Mouse (Mus musculus) kidney, adult 2 months (tissue): Measurements from ENCODE around the gene Ptprn2. TPM values are rescaled to one million over a fixed set of nuclear protein-coding genes. Genes with fewer than 3 reads are reported as not detected.
A peak's percentile ranks its signal among the peaks of the same experiment; 100 is the strongest.

ENCODE experiments used
- DNase-seq: peaks from one replicate; pipeline ENCODE4 v3.0.0; 2021
- H3K27ac ChIP-seq: fragments of 200-500 bp; 2 replicates; pipeline ENCODE4 v1.5.1; 2012; ENCODE audit warnings: low read depth, low read length, control low read depth, inconsistent platforms; ENCODE audit not compliant: insufficient read depth
- H3K27me3 ChIP-seq: fragments of 200-500 bp; replicated peaks from 2 replicates; pipeline ENCODE4 v1.6.1; 2012; ENCODE audit warnings: mild to moderate bottlenecking, moderate library complexity, low read length, inconsistent platforms; ENCODE audit not compliant: control insufficient read depth, insufficient read depth
- H3K36me3 ChIP-seq: fragments of 200-500 bp; 2 replicates; pipeline ENCODE4 v1.6.1; 2012; ENCODE audit warnings: mild to moderate bottlenecking, moderate library complexity, low read length, inconsistent platforms; ENCODE audit not compliant: control insufficient read depth, insufficient read depth
- H3K4me1 ChIP-seq: fragments of 200-500 bp; 2 replicates; pipeline ENCODE4 v1.6.1; 2011; ENCODE audit warnings: low read length; ENCODE audit not compliant: control insufficient read depth, insufficient read depth
- H3K4me3 ChIP-seq: fragments of 200-500 bp; 2 replicates; pipeline ENCODE4 v1.5.1; 2011; ENCODE audit warnings: mild to moderate bottlenecking, low read depth, low read length, control low read depth; ENCODE audit not compliant: insufficient read depth
- CTCF ChIP-seq: fragments of 200-500 bp; conservative IDR thresholded peaks from 2 replicates; pipeline ENCODE4 v1.5.1; 2011; ENCODE audit warnings: low read depth, mild to moderate bottlenecking, control low read depth, low read length, moderate library complexity, mixed read lengths; ENCODE audit not compliant: insufficient read depth, insufficient read length
- POLR2A ChIP-seq: fragments of 200-500 bp; IDR thresholded peaks from one replicate; pipeline ENCODE4 v1.6.1; 2011; ENCODE audit warnings: low read depth, low read length, control low read depth
- WGBS: fragments of 180-500 bp; shearing (Covaris S2); methylation state at CpG from one replicate; pipeline ENCODE4 v1.1.7; 2018; 5-methylcytosine and 5-hydroxymethylcytosine counted together
- polyA plus RNA-seq: library from polyadenylated mRNA; depleted of rRNA; stranded (reverse); fragments of >200 nt; gene quantifications from 2 replicates; pipeline ENCODE4 v1.2.3, GENCODE M21; 2012

Gene Ptprn2
- polyA plus RNA-seq, 1 experiment = 0.91 TPM

- TF ChIP-seq POLR2A (no peak), CTCF (no peak)
- DNase-seq = no peak
- H3K27me3 ChIP-seq = no peaks in the 10 kb centered on the region
- no peaks in the 10 kb centered on the region for H3K4me1 ChIP-seq
- no peaks in the 10 kb centered on the region for H3K36me3 ChIP-seq
- H3K4me3 ChIP-seq = no peak overlapping the region
- WGBS = 59% methylated on average over 10 of the region's 10 CpGs
- H3K27ac ChIP-seq = no peak overlapping the region
Observed at GRCm38 (mm10) chr12:117115254-117115865, 629.8 kb downstream of the Ptprn2 start.

- 95% methylated on average over 3 of the region's 3 CpGs for WGBS
Observed at GRCm38 (mm10) chr12:117127078-117127477, 641.6 kb downstream of the Ptprn2 start.

GRCm38 (mm10) chr12:117127485-117127884 lies 642.0 kb downstream of the Ptprn2 start:
- H3K27me3 ChIP-seq = no peaks in the 10 kb centered on the region
- TF ChIP-seq POLR2A (no peak), CTCF (no peak)
- no peak overlapping the region for H3K27ac ChIP-seq
- H3K4me3 ChIP-seq = no peak overlapping the region
- DNase-seq = no peak
- 86% methylated on average over 6 of the region's 6 CpGs for WGBS
- no peaks in the 10 kb centered on the region for H3K36me3 ChIP-seq
- no peaks in the 10 kb centered on the region for H3K4me1 ChIP-seq

More at GRCm38 (mm10) chr12:117127078-117127477, 641.6 kb downstream of the Ptprn2 start:
- Histone ChIP-seq H3K27me3 (no peaks in the 10 kb centered on the region), H3K4me3 (no peak overlapping the region), H3K27ac (no peak overlapping the region), H3K36me3 (no peaks in the 10 kb centered on the region), H3K4me1 (no peaks in the 10 kb centered on the region)
- no peak for DNase-seq
- TF ChIP-seq CTCF (no peak), POLR2A (no peak)

GRCm38 (mm10) chr12:117132095-117132494 lies 646.6 kb downstream of the Ptprn2 start:
- Histone ChIP-seq H3K4me3 (no peak overlapping the region), H3K27ac (no peak overlapping the region), H3K4me1 (no peaks in the 10 kb centered on the region), H3K27me3 (no peaks in the 10 kb centered on the region), H3K36me3 (no peaks in the 10 kb centered on the region)
- DNase-seq = peak; percentile 4
- TF ChIP-seq CTCF (peak; percentile 51), POLR2A (no peak)
- 13% methylated on average over 2 of the region's 2 CpGs for WGBS

GRCm38 (mm10) chr12:117135205-117135604 lies 649.7 kb downstream of the Ptprn2 start:
- no peaks in the 10 kb centered on the region for H3K27me3 ChIP-seq
- no peaks in the 10 kb centered on the region for H3K4me1 ChIP-seq
- no peak overlapping the region for H3K27ac ChIP-seq
- WGBS = 68% methylated on average over 5 of the region's 5 CpGs
- TF ChIP-seq CTCF (no peak), POLR2A (no peak)
- no peak overlapping the region for H3K4me3 ChIP-seq
- no peak for DNase-seq
- no peaks in the 10 kb centered on the region for H3K36me3 ChIP-seq

- 75% methylated on average over 5 of the region's 5 CpGs for WGBS
- H3K4me1 ChIP-seq = no peaks in the 10 kb centered on the region
Observed at GRCm38 (mm10) chr12:117136472-117137010, 651.0 kb downstream of the Ptprn2 start.

GRCm38 (mm10) chr12:117140901-117141300 lies 655.4 kb downstream of the Ptprn2 start:
- no peak for DNase-seq
- Histone ChIP-seq H3K27ac (no peak overlapping the region), H3K4me1 (no peaks in the 10 kb centered on the region), H3K36me3 (no peaks in the 10 kb centered on the region), H3K27me3 (no peaks in the 10 kb centered on the region), H3K4me3 (no peak overlapping the region)
- TF ChIP-seq CTCF = no peak
- no peak for TF ChIP-seq POLR2A
- 74% methylated on average over 4 of the region's 4 CpGs for WGBS

More at GRCm38 (mm10) chr12:117136472-117137010, 651.0 kb downstream of the Ptprn2 start:
- Histone ChIP-seq H3K4me3 (no peak overlapping the region), H3K27ac (no peak overlapping the region), H3K27me3 (no peaks in the 10 kb centered on the region), H3K36me3 (no peaks in the 10 kb centered on the region)
- no peak for TF ChIP-seq POLR2A
- TF ChIP-seq CTCF = no peak
- no peak for DNase-seq
